Mouse (Mus musculus) heart, postnatal 10 days (tissue): ENCODE data around the gene Sdc1. TPM values are rescaled to one million over a fixed set of nuclear protein-coding genes. Genes with fewer than 3 reads are reported as not detected.

Experiments used
- DNase-seq, 2 experiments: peaks; one replicate each; pipeline ENCODE4 v3.0.0; 2021
- intact Hi-C: fragments of 180-260 bp; cut with DNase I; formaldehyde crosslinking; loops from one replicate; pipeline ENCODE4 v1.15.1; 2025
- total RNA-seq, 2 experiments: library from RNA; stranded (reverse); gene quantifications; 2 replicates each; pipeline ENCODE4 v1.2.3; 2021

The Sdc1 gene
- total RNA-seq, 2 experiments from 2014 or later, result 19.2 to 21.0 TPM

DNA sequence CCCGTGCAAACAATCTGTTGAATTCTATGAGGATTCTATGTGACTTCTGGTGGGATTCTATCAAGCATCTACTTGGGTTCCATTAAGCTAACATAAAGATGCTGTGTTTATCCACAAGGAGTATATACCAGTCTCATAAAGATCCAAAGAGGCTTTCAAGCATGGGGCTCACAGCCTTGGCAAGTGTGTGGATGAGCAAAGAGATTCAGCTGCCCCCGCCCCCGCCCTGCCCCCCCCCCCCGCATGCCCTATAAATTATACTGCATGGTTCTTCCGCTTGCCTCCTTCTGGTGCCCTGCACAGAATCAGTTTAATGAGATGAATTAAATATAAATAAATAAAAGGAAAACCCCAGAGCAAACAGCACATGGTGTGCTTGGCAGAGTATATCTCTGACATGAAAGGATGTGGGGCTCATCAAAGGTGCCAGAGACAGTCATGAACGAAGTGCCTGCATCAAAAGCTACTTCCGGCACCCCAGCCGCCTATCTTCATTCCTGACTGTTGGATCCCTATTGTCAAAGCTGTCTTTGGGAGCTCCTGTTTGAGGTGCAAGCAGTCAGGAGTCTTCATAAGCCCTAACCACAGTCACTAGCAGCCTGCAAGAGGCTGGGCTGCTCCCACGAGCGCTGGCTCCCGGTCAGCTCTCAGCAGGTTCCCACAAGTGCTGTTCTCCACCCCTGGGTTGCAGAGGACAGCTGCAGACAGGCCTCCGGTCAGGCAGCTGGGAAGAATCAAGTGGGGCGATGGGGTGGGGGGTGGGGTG lies 46.5 kb downstream of the Sdc1 start:
- intact Hi-C loops, result no loop called here
- peak; percentile 78 for DNase-seq

GRCm38 (mm10) chr12:8818233-8818672 lies 47.1 kb downstream of the Sdc1 start:
- DNase-seq, result no peak
- intact Hi-C loops, result no loop called here

GRCm38 (mm10) chr12:8824995-8825703 lies 54.0 kb downstream of the Sdc1 start:
- no peak for DNase-seq
- intact Hi-C loops, result no loop called here

GRCm38 (mm10) chr12:8827014-8827715 lies 56.0 kb downstream of the Sdc1 start:
- DNase-seq, result no peak
- intact Hi-C loops, result no loop called here

DNA sequence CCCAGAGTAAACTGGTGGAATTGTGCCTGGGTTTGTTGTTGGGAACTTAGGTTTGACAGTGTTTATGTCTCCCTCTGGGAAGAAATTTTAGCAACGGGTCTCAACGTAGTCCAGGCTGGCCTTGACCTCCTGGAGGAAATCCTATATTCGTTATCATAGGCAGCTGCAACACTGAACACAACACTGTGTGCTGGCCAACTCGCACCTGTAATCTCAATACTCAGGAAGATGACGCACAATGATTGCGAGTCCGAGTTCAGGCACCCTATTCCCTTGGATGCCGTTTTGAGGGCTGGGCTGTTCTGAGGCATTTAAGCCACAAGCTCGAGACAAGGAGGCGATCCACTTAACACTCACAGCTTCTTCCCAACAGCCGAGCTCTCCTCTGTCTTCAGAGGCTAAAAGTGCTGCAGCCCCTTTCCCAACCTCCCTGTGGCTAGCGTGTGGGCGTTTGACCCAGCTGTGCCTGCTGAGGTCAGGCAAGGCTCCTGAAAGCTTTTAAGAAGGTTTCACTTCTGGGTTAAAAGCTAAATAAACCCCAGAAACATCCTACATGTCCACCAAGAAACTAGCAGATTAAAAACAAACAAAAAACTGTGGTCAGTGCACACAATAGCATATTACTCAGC lies 58.0 kb downstream of the Sdc1 start:
- DNase-seq, result no peak
- intact Hi-C loops, result no loop called here

GRCm38 (mm10) chr12:8829661-8830040 lies 58.5 kb downstream of the Sdc1 start:
- intact Hi-C loops, result no loop called here
- no peak for DNase-seq

DNA sequence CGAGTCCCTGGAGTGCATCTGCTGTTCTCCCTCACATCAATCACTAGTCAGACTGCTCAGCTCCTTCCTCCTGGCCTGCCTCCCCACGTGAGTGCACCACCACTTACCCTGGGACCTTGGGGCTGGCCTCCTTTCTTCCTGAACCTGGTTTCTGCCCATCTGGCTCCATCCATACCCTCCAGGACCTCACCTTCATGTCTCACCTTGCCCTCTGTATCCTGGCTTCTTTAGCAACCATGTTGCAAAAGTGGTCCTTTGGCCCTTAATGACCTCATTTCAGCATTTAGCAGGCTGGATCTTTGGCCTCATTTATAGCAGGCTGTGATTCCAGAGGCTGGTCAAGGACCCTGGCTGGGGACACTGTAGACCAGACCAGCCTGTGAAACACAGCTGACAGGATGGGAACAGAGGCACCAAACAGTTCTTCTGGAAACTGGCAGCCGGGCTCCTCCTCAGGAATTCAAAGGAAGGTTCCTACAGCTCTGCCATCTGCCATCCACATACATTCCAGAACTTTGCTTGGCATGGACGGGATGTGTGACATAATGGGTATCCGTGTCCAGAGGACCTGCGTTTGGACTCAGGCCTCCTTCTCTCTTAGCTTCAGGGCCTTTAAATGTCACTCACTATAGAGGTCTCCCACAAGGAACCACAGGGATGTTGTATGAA lies 60.0 kb downstream of the Sdc1 start:
- intact Hi-C loops, result no loop called here
- DNase-seq, result no peak

DNA sequence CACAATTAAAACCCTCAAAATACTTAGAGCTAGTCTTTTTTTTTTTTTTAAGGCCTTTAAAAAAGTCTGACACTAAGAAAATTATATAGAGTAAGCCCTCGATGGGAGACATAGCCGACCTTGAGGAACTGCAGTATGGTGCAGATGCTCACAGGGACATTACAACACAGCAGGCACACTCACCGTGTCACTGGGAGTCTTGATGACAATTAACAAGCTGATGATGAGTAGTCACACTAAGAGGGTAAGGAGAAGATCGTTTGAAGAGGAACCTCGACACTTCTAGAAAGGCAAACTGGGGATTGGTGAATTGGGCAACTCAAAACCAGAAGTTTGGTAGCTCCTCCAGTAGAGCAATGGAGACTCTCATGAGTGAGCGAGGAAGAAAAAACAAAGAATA lies 60.6 kb downstream of the Sdc1 start:
- no peak for DNase-seq
- intact Hi-C loops, result no loop called here

- intact Hi-C loops, result no loop called here
Observed at GRCm38 (mm10) chr12:8840782-8841325, 69.7 kb downstream of the Sdc1 start.

GRCm38 (mm10) chr12:8842725-8843124 lies 71.6 kb downstream of the Sdc1 start:
- intact Hi-C loops, result no loop called here

More at GRCm38 (mm10) chr12:8840782-8841325, 69.7 kb downstream of the Sdc1 start:
- DNase-seq, result no peak

More at GRCm38 (mm10) chr12:8842725-8843124, 71.6 kb downstream of the Sdc1 start:
- DNase-seq, result no peak

Other genes with a start within 250 kb of the Sdc1 start
- gene Slc7a15, start 172.3 kb upstream of the Sdc1 start, total RNA-seq, result not detected
- 100 to 1,000 TPM; 136 to 147 TPM for gene Pum2, start 97.2 kb upstream of the Sdc1 start, total RNA-seq
- gene Laptm4a, start 150.3 kb downstream of the Sdc1 start, total RNA-seq, result 100 to 1,000 TPM; 387 to 411 TPM
- under 1 TPM in 1 of 2 experiments, not detected in 1; 0.07 TPM for gene Matn3, start 176.6 kb downstream of the Sdc1 start, total RNA-seq
- 10 to 100 TPM; 13.0 to 14.1 TPM for gene Wdr35, start 202.6 kb downstream of the Sdc1 start, total RNA-seq